Mouse (Mus musculus): ENCODE measurements around the gene Gm47969.

DNA sequence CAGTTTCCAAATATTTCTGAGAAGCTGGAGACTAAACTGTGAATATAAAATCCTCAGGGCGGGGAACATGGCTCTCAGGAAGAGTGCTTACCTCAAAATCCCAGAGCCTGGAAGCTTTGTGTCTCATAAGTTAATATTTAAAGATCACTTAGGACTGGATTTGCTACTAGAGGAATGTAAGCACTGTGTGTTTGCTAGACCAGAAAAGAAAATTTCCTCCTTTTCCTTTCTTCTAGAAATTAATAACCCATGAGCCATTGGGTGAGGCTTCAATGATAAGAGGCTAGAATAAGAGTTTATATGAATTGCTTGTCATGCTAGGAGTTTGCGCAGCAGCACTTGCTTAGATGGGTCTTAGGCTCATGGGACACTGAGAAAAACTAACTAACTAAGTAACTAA is 40.1 kb downstream of the Gm47969 start:
- no peak for TF ChIP-seq GATA1 (IDR thresholded peaks at IDR 0.05; ENCODE audit: borderline replicate concordance, low read length)
- no peak for TF ChIP-seq FLI1 (IDR thresholded peaks at IDR 0.05; ENCODE audit: low read length)

Data from megakaryocyte, embryonic 14.5 days (primary cell).